Mouse (Mus musculus) megakaryocyte, embryonic 14.5 days (primary cell): ENCODE measurements at regions not wholly inside any gene's neighbourhood (a gene's known extent, or its start where the extent isn't known, plus 50 kb on each side); places are given as distances from the start of the nearest gene placed in this dataset.

Experiments used
- H3K27me3 ChIP-seq: replicated peaks from 2 replicates; pipeline ENCODE3; 2012; ENCODE audit warnings: inconsistent platforms
- H3K36me3 ChIP-seq: replicated peaks from 2 replicates; pipeline ENCODE3; 2012; ENCODE audit warnings: low read length, inconsistent platforms, mixed read lengths
- H3K4me1 ChIP-seq: 2 replicates; pipeline ENCODE4 v1.6.1; 2012; ENCODE audit warnings: inconsistent platforms
- H3K4me3 ChIP-seq: replicated peaks from 2 replicates; pipeline ENCODE3; 2012; ENCODE audit warnings: moderate library complexity, mild to moderate bottlenecking, inconsistent platforms
- H3K9me3 ChIP-seq: 2 replicates; pipeline ENCODE4 v1.6.1; 2012; ENCODE audit warnings: inconsistent platforms
- FLI1 ChIP-seq: IDR thresholded peaks from 2 replicates; pipeline ENCODE4 v1.6.1; 2012; ENCODE audit warnings: low read length, inconsistent platforms, mixed read lengths
- GATA1 ChIP-seq: IDR thresholded peaks from 3 replicates; pipeline ENCODE4 v1.6.1; 2012; ENCODE audit warnings: mixed read lengths, low read length, inconsistent platforms, borderline replicate concordance

- Histone ChIP-seq H3K27me3 (no peaks in the 10 kb centered on the region), H3K4me1 (peaks cover 15% of the 10 kb centered on the region; the same call in 1 of the 2 replicates), H3K36me3 (no peaks in the 10 kb centered on the region), H3K9me3 (peaks cover 3% of the 10 kb centered on the region; the same call in 1 of the 2 replicates), H3K4me3 (no peak overlapping the region)
- TF ChIP-seq GATA1 (no peak), FLI1 (no peak)
These were observed 108.0 kb upstream of the Spaca1 start for GRCm38 (mm10) chr4:34157818-34158511.

DNA sequence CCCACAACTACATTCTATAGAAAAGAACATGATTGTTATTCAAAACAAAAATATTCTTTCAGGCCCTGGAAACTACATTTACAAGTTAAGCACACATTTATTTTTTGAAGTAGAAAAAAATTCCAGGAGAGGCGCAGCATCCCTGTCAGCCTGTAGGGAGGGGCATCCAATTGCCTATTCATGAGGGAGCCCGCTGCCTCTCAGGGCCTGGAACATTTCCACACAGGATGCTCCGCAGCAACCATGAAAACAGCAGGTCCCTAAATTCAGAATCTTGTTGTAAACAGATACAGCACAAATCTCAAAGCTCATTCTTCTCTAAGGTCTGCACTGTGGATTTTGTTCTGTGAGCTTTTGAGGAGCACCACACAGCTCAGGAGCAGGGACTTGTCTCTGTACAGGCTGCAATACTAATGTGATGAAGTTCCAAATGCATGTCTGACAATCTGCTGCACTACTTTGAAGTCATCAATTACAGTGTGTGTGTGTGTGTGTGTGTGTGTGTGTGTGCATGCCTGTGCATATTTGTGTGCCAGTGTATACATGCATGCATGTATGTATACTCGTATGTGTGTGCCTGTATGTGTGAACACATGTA lies 121.4 kb upstream of the Spaca1 start:
- Histone ChIP-seq H3K9me3 (no peaks in the 10 kb centered on the region), H3K27me3 (no peaks in the 10 kb centered on the region), H3K4me3 (peak overlapping the region; percentile 86), H3K36me3 (peaks cover 7% of the 10 kb centered on the region), H3K4me1 (peaks cover 40% of the 10 kb centered on the region)
- TF ChIP-seq FLI1 (no peak), GATA1 (no peak)

DNA sequence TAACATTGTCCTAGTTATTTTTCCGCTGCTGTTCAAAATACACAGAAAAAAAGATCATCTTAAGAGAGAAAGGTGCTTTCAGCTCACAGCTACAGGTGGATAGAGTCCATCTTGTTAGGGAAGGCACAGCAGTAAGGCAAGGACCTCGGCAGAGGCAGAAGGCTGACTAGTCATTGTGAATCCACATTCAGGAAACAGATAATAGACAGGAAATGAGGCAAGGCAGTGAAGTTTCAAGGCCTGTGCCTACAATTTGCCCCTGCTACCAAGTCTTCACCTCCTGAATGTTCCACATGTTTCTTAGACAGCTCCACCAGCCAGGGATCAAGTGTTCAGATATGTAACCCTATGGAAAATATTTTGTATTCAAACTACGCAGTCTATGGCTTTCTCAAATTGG lies 122.0 kb upstream of the Spaca1 start:
- H3K4me1 ChIP-seq: peaks cover 40% of the 10 kb centered on the region
- H3K4me3 ChIP-seq: peak overlapping the region; percentile 38
- no peaks in the 10 kb centered on the region for H3K27me3 ChIP-seq
- H3K9me3 ChIP-seq: no peaks in the 10 kb centered on the region
- TF ChIP-seq FLI1 (peak; percentile 88), GATA1 (peak; percentile 69; the same call in 1 of the 3 replicates)
- H3K36me3 ChIP-seq: peaks cover 7% of the 10 kb centered on the region

DNA sequence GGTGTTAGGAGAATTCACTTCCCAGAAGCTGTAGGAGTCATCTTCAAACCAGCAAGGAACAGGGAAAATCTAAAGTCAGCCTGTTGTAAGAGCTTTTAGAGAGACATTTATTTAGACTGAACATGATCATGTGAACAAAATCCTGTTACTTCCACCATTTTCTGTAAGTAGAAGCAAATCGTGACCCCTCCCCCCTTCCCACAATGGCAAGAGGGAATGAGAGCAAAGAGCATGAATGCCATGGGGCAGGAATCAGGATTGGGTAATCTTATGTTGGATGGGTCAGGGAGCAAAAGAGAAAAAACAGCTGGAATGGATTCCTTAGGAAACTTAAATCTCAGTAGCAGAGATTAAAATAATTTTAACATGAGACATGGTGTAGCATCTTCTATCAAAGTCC lies 127.4 kb upstream of the Spaca1 start:
- no peaks in the 10 kb centered on the region for H3K27me3 ChIP-seq
- H3K4me3 ChIP-seq: no peak overlapping the region
- H3K4me1 ChIP-seq: peaks cover 19% of the 10 kb centered on the region
- peaks cover 8% of the 10 kb centered on the region for H3K9me3 ChIP-seq
- TF ChIP-seq FLI1 (no peak), GATA1 (no peak)
- H3K36me3 ChIP-seq: peaks cover 7% of the 10 kb centered on the region

DNA sequence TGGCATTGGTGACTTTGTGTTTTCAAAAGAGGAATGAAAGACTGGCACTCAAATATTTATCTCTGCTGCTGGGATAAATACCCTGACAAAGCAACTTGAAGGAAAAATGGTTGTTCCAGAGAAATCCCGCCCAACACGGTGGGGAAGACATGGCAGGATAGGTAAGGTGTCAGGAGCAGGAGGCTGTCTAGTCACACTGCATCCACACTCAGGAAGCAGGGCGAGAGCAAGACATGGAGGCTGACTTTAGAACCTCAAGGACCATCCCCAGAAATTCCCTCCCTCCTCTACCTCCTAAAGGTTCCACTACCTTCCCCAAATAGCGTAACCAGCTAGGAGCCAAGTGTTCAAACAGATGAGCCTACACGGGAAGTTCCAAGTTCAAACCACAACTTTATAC lies 136.5 kb upstream of the Spaca1 start:
- H3K36me3 ChIP-seq: no peaks in the 10 kb centered on the region
- no peak for TF ChIP-seq GATA1
- no peak for TF ChIP-seq FLI1
- H3K4me1 ChIP-seq: no peaks in the 10 kb centered on the region
- no peak overlapping the region for H3K4me3 ChIP-seq
- H3K9me3 ChIP-seq: peaks cover 10% of the 10 kb centered on the region; the same call in 1 of the 2 replicates
- H3K27me3 ChIP-seq: no peaks in the 10 kb centered on the region

DNA sequence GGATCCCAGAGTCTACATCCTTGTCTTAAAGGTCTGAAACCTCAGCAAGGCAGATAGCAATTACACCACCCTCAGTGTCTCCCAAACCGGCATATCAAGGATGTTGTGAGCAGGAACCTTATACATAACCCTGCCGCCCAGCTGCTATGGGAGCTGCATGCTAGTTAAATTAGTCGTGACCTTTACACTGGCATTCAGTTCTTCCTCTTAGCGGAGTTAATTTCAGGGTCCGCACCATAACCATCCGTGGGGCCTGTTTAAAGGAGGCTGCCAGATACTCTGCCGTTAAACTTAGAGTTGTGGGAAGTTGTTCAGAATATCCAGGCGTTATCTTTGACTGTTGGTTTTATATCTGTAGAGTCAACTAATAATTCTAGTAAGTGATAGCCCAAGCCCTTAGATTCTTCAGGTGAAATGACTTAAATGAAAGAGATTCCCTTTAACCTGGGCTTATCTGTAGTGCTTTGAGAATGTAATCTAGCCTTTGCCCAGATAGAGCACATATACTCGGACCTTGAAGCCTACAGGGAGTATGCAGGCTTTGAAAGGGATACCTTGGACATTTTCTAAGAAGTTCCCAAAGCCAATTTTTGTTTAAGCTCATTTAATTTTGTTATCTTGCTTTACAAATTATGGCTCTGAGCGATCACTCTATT lies 153.3 kb upstream of the Spaca1 start:
- no peaks in the 10 kb centered on the region for H3K9me3 ChIP-seq
- no peak for TF ChIP-seq GATA1
- no peak for TF ChIP-seq FLI1
- no peak overlapping the region for H3K4me3 ChIP-seq
- H3K36me3 ChIP-seq: no peaks in the 10 kb centered on the region
- H3K4me1 ChIP-seq: peaks cover 11% of the 10 kb centered on the region
- no peaks in the 10 kb centered on the region for H3K27me3 ChIP-seq

DNA sequence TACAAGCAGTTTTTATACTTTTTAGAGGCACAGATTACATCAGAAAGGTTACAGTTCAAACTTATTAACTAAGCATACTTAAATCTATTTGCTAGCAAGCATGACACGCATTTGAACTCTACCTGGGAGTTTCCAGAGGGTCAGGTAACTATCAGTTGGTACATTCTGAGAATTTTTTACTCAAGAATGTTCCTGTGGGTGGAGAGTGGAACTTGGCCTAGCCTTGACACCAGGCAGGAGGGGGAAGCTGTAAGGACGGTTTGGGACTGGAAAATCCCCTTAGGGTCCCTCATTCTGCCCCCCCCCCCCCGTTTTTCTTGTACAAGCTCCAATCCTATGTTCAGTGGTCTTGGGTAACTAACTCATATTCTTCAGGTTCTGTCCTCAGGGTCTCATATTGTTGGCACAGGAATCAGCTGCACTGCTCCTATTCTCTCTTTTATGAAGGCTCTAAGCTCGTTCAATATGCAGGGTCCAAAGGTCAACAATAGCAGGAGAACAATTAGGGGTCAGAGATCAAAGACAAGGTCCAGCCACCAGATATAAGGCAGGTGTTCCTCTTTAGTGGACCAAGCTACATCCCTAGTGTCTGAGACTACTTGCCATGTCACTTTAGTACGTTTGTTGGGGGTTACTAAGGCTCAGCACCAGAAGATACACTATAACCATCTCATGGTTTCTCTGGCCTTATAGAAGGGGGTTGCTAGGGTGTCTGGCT lies 159.3 kb upstream of the Spaca1 start:
- no peaks in the 10 kb centered on the region for H3K36me3 ChIP-seq
- TF ChIP-seq FLI1: no peak
- no peak for TF ChIP-seq GATA1
- no peaks in the 10 kb centered on the region for H3K9me3 ChIP-seq
- no peak overlapping the region for H3K4me3 ChIP-seq
- H3K4me1 ChIP-seq: peaks cover 8% of the 10 kb centered on the region
- H3K27me3 ChIP-seq: no peaks in the 10 kb centered on the region

DNA sequence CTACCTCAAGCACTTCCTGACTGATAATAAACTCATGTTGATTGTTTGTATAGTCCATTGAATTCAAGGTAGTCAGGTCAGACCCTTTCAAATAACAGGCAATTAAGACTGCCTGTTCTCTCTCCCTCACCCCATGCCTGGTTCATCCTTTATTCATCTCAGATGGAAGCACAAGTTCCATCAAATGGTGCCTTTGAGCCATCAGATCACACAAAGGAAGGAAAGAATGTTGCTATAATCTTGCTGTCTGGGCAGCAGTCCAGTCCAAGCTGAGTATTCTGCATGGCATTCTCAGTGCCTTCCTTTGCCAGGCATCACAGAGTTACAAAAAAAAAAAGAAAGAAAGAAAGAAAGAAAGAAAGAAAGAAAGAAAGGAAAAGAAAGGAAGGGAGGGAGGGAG lies 163.7 kb upstream of the Spaca1 start:
- no peaks in the 10 kb centered on the region for H3K4me1 ChIP-seq
- H3K9me3 ChIP-seq: no peaks in the 10 kb centered on the region
- TF ChIP-seq GATA1 (no peak), FLI1 (no peak)
- H3K27me3 ChIP-seq: no peaks in the 10 kb centered on the region
- no peak overlapping the region for H3K4me3 ChIP-seq
- no peaks in the 10 kb centered on the region for H3K36me3 ChIP-seq

GRCm38 (mm10) chr4:34214346-34214745 lies 164.4 kb upstream of the Spaca1 start:
- Histone ChIP-seq H3K27me3 (no peaks in the 10 kb centered on the region), H3K4me1 (no peaks in the 10 kb centered on the region), H3K4me3 (no peak overlapping the region), H3K36me3 (no peaks in the 10 kb centered on the region), H3K9me3 (no peaks in the 10 kb centered on the region)
- TF ChIP-seq GATA1 (no peak), FLI1 (no peak)
